Mouse (Mus musculus) liver, embryonic 11.5 days (tissue): ENCODE measurements at regions not wholly inside any gene's neighbourhood (a gene's known extent, or its start where the extent isn't known, plus 50 kb on each side); places are given as distances from the start of the nearest gene placed in this dataset.

Experiments used
- ATAC-seq: fragments of 200-750 bp; cut with Nextera tagmentation; replicated peaks from 2 replicates; pipeline ENCODE4 v1.8.0; 2017; ENCODE audit warnings: moderate number of reproducible peaks, mild to moderate bottlenecking, moderate TSS enrichment, moderate library complexity; ENCODE audit not compliant: low FRiP score
- DNase-seq: peaks from one replicate; pipeline ENCODE4 v3.0.0-alpha.2; 2017; ENCODE audit warnings: low spot score
- H3K27ac ChIP-seq: fragments of 300-500 bp; sonication (generic); 2 replicates; pipeline ENCODE4 v1.5.1; 2014; ENCODE audit warnings: mild to moderate bottlenecking, low read depth, low read length, control low read depth
- H3K27me3 ChIP-seq: fragments of 300-500 bp; sonication (generic); replicated peaks from 2 replicates; pipeline ENCODE4 v1.6.1; 2014; ENCODE audit warnings: low read length, mixed read lengths; ENCODE audit not compliant: control insufficient read depth, insufficient read depth
- H3K36me3 ChIP-seq: fragments of 300-500 bp; sonication (generic); 2 replicates; pipeline ENCODE4 v1.6.1; 2014; ENCODE audit warnings: mild to moderate bottlenecking, low read length, moderate library complexity, mixed read lengths; ENCODE audit not compliant: control insufficient read depth, insufficient read depth
- H3K4me1 ChIP-seq: fragments of 300-500 bp; sonication (generic); replicated peaks from 2 replicates; pipeline ENCODE4 v1.6.1; 2014; ENCODE audit warnings: low read length, mixed read lengths; ENCODE audit not compliant: control insufficient read depth, insufficient read depth
- H3K4me2 ChIP-seq: fragments of 300-500 bp; sonication (generic); 2 replicates; pipeline ENCODE4 v1.6.1; 2014; ENCODE audit warnings: mild to moderate bottlenecking, control low read depth, moderate library complexity
- H3K4me3 ChIP-seq: fragments of 300-500 bp; sonication (generic); 2 replicates; pipeline ENCODE4 v1.5.1; 2014; ENCODE audit warnings: low read depth, low read length, control low read depth
- H3K9ac ChIP-seq: fragments of 300-500 bp; sonication (generic); 2 replicates; pipeline ENCODE4 v1.6.1; 2014; ENCODE audit warnings: low read depth, low read length, control low read depth
- H3K9me3 ChIP-seq: fragments of 300-500 bp; sonication (generic); 2 replicates; pipeline ENCODE4 v1.6.1; 2016; ENCODE audit warnings: low read length, inconsistent platforms, mixed read lengths; ENCODE audit not compliant: control insufficient read depth
- WGBS: fragments of 180-500 bp; shearing (Covaris S2); extraction: QIAGEN DNeasy Blood & Tissue Kit; methylation state at CpG from one replicate; pipeline ENCODE4 v1.1.7; 2014; 5-methylcytosine and 5-hydroxymethylcytosine counted together

DNA sequence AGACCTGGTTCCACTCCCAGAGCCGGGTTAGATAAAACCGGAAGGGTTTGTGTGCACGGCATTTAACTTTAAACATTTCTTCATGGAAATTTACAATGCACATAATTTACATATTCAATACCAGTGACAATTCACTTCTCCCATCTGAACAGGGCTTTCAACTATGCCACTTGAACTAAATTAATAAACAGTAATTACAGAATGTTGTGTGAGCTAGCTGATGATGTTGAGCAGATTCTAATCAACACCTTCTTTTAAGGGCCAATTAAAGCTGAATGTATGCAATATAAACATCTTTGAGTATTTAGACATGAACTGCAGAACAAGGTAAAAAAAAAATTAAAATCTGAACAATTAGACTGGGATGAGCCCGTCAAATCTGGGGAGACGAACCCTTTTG is 68.1 kb upstream of the Lmo4 start:
- no peak overlapping the region for H3K9ac ChIP-seq
- no peak overlapping the region for H3K27ac ChIP-seq
- no peaks in the 10 kb centered on the region for H3K4me1 ChIP-seq
- no peak overlapping the region for H3K4me2 ChIP-seq
- ATAC-seq = no peak
- H3K36me3 ChIP-seq = no peaks in the 10 kb centered on the region
- DNase-seq = no peak
- H3K27me3 ChIP-seq = no peaks in the 10 kb centered on the region
- H3K9me3 ChIP-seq = no peaks in the 10 kb centered on the region
- H3K4me3 ChIP-seq = no peak overlapping the region
- 87% methylated on average over 5 of the region's 5 CpGs for WGBS

DNA sequence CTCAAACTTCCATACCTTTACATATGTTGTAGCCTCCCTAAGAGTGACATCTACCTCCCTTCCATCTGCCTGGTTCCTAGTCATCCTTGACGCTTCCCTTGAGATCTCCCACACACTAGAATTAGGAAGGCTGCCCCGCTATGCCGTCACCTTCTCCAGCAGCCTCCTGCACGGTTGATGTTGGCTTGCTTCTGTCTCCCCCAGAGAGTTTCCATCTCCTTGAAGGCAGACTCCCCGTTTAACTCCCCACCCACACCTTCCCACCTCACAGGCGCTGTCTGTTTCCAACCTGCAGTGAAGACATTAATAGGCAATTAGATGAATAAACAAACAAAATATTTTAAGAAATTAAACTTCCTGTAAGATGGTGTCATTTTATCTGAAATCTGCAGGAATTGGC is 65.2 kb upstream of the Lmo4 start:
- DNase-seq (no peak), ATAC-seq (no peak)
- no peaks in the 10 kb centered on the region for H3K4me1 ChIP-seq
- H3K4me2 ChIP-seq = no peak overlapping the region
- 80% methylated on average over 6 of the region's 6 CpGs for WGBS
- no peaks in the 10 kb centered on the region for H3K9me3 ChIP-seq
- H3K27ac ChIP-seq = no peak overlapping the region
- H3K9ac ChIP-seq = no peak overlapping the region
- no peaks in the 10 kb centered on the region for H3K27me3 ChIP-seq
- no peaks in the 10 kb centered on the region for H3K36me3 ChIP-seq
- H3K4me3 ChIP-seq = no peak overlapping the region

DNA sequence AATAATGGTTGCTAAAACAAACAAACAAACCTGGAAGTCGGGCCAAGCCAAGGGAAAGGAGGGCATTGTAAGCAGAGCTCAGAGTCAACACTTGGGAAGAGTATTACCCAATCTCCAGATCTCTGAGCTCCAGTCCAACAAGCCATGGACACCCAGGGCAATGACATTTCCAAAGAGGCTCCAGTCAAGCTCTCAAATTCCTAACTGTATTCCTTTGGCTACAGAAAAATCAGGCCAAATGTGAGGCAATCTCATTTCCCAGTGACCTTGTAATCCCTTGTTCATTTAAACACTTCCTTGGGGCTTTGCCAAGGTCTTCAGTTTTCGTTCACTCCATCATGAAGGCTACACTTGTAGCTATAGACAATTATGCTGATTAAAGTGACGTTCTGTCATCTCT is 59.5 kb upstream of the Lmo4 start:
- DNase-seq = no peak
- no peak overlapping the region for H3K9ac ChIP-seq
- no peak overlapping the region for H3K4me2 ChIP-seq
- no peak overlapping the region for H3K4me3 ChIP-seq
- ATAC-seq = no peak
- H3K27me3 ChIP-seq = no peaks in the 10 kb centered on the region
- no peaks in the 10 kb centered on the region for H3K9me3 ChIP-seq
- WGBS = 63% methylated on average over 3 of the region's 3 CpGs
- H3K27ac ChIP-seq = no peak overlapping the region
- no peaks in the 10 kb centered on the region for H3K36me3 ChIP-seq
- no peaks in the 10 kb centered on the region for H3K4me1 ChIP-seq

DNA sequence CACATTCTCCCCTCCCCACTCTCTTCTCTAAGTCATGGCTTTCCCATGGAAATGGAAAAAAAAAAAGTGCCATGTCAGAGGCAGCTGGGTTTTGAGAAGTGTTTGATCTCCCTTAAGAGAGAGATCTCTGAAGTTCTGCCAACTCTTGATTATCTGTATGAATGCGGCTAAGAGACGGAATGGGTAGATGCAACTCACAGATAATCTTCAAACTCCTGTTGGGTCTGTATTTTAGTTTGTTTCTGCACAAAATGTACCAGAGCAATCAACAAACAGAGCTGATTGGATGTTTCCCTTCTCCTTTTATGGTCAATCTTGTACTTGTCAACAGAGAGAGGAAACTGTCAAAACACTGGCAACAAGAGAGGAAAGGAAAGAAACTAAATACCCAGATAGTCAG is 55.9 kb upstream of the Lmo4 start:
- 76% methylated on average over 2 of the region's 2 CpGs for WGBS
- no peak overlapping the region for H3K4me2 ChIP-seq
- no peak for DNase-seq
- H3K4me1 ChIP-seq = no peaks in the 10 kb centered on the region
- H3K9me3 ChIP-seq = no peaks in the 10 kb centered on the region
- H3K27ac ChIP-seq = no peak overlapping the region
- no peak overlapping the region for H3K4me3 ChIP-seq
- no peak for ATAC-seq
- H3K27me3 ChIP-seq = no peaks in the 10 kb centered on the region
- H3K36me3 ChIP-seq = no peaks in the 10 kb centered on the region
- no peak overlapping the region for H3K9ac ChIP-seq

DNA sequence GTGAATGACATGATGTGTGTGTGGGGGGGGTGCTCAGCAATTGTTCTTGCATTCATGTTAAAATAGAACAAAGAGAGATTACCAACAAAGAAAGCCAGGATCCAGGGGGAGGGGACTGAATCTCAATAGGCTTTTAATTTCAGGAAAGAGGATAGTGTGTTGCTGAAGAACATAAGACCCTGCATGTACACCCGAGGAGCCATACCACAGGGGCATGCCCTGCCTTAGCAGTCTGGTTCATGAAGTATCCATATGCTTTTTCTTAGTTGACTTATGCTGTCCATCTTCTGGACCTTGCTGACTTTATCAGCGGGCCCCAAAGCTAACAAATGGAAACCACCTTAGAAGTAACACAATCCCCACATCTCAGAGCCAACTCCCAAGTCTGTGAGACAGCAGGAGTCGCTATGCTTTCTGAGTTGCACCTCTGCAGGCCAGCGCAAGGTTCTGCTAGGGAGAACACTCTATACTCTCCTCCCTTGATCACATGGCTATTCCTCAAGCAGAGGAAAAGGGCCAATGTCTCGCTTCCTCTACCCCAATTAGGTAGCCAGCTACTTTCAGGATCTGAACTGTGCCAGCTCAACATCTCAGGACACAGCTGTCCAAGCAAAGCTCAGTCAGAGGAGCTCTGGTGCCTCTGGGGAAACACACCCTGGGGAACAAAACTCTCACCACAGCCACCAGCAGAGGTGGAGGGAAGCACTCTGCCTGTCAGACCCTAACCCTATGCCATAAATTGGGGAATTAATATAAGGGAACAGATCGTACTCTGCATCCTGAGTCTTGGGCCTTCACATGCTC is 52.9 kb upstream of the Lmo4 start:
- Histone ChIP-seq H3K4me1 (no peaks in the 10 kb centered on the region), H3K9ac (no peak overlapping the region), H3K4me3 (no peak overlapping the region), H3K27ac (no peak overlapping the region), H3K4me2 (no peak overlapping the region), H3K27me3 (no peaks in the 10 kb centered on the region), H3K36me3 (no peaks in the 10 kb centered on the region), H3K9me3 (no peaks in the 10 kb centered on the region)
- 66% methylated on average over 6 of the region's 6 CpGs for WGBS
- DNase-seq (no peak), ATAC-seq (no peak)

DNA sequence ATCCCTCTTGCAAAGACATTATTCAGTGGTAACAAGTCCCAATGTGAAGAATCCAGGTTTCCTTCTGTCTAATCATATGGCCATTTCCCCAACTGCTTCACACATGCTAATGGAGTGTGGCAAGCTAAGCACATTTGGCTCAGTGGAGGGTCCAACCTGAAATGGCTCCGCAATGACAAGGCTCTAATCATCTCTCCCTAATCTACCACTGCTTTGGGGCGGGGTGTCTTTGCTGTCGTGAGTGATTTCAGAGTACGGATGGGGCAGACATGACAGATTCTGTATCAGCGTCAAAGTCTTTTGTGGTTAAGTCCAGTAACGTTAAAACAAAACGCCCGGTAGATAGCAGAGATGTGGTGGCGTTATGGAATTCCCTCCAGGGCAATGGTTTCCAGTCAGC is 52.2 kb upstream of the Lmo4 start:
- no peaks in the 10 kb centered on the region for H3K36me3 ChIP-seq
- no peak overlapping the region for H3K27ac ChIP-seq
- DNase-seq = no peak
- no peaks in the 10 kb centered on the region for H3K4me1 ChIP-seq
- no peaks in the 10 kb centered on the region for H3K27me3 ChIP-seq
- H3K9ac ChIP-seq = no peak overlapping the region
- H3K4me2 ChIP-seq = no peak overlapping the region
- no peaks in the 10 kb centered on the region for H3K9me3 ChIP-seq
- WGBS = 46% methylated on average over 9 of the region's 9 CpGs
- ATAC-seq = no peak
- H3K4me3 ChIP-seq = no peak overlapping the region

GRCm38 (mm10) chr3:144255596-144256550 is 50.9 kb upstream of the Lmo4 start:
- Histone ChIP-seq H3K27ac (no peak overlapping the region), H3K9ac (no peak overlapping the region), H3K27me3 (no peaks in the 10 kb centered on the region), H3K4me1 (no peaks in the 10 kb centered on the region), H3K36me3 (no peaks in the 10 kb centered on the region), H3K4me2 (no peak overlapping the region), H3K9me3 (no peaks in the 10 kb centered on the region), H3K4me3 (no peak overlapping the region)
- no peak for ATAC-seq
- DNase-seq = no peak
- WGBS = 64% methylated on average over 12 of the region's 12 CpGs
